Mouse (Mus musculus): ENCODE data around the gene Acp1. TPM values are rescaled to one million over a fixed set of nuclear protein-coding genes. Genes with fewer than 3 reads are reported as not detected.

Gene Acp1
- total RNA-seq, 2 experiments from 2014 or later, result 74.9 to 81.0 TPM

- DNase-seq (ENCODE audit: low spot score in 2 of 2), result no peak
These were observed 31.9 kb downstream of the Acp1 start for GRCm38 (mm10) chr12:30879447-30879846.

- DNase-seq (ENCODE audit: low spot score in 2 of 2), result no peak
These were observed 45.6 kb downstream of the Acp1 start for GRCm38 (mm10) chr12:30865781-30866180.

GRCm38 (mm10) chr12:30864347-30864746 lies 47.0 kb downstream of the Acp1 start:
- no peak for DNase-seq (ENCODE audit: low spot score in 2 of 2)

- DNase-seq (ENCODE audit: low spot score in 2 of 2), result no peak
These were observed 55.2 kb downstream of the Acp1 start for GRCm38 (mm10) chr12:30856172-30856571.

GRCm38 (mm10) chr12:30855442-30856159 lies 55.8 kb downstream of the Acp1 start:
- no peak for DNase-seq (ENCODE audit: low spot score in 2 of 2)

GRCm38 (mm10) chr12:30851871-30852270 lies 59.5 kb downstream of the Acp1 start:
- DNase-seq (ENCODE audit: low spot score in 2 of 2), result no peak

GRCm38 (mm10) chr12:30850902-30851301 lies 60.5 kb downstream of the Acp1 start:
- DNase-seq (ENCODE audit: low spot score in 2 of 2), result no peak

GRCm38 (mm10) chr12:30848521-30848920 lies 62.9 kb downstream of the Acp1 start:
- no peak for DNase-seq (ENCODE audit: low spot score in 2 of 2)

Other genes starting within 250 kb of the Acp1 start
- gene Alkal2, start 27.3 kb downstream of the Acp1 start, total RNA-seq (2021), result under 1 TPM; 0.39 to 0.73 TPM
- 10 to 100 TPM in 1 of 2 experiments, 1 to 10 TPM in 1; 7.8 to 11.4 TPM for gene Sh3yl1, start 79 bp upstream of the Acp1 start, total RNA-seq (2021)
- 1 to 10 TPM; 1.4 to 1.9 TPM for gene Fam110c, start 162.3 kb upstream of the Acp1 start, total RNA-seq (2021)

Data from adrenal gland, postnatal 4 days (tissue).